Mouse (Mus musculus) lung, embryonic 16.5 days (tissue): ENCODE measurements at regions not wholly inside any gene's neighbourhood (a gene's known extent, or its start where the extent isn't known, plus 50 kb on each side); places are given as distances from the start of the nearest gene placed in this dataset.

Experiments used
- ATAC-seq: fragments of 200-750 bp; cut with Nextera tagmentation; 2 replicates; pipeline ENCODE4 v1.8.0; 2017; ENCODE audit warnings: low read depth, mild to moderate bottlenecking, moderate library complexity
- H3K27ac ChIP-seq: fragments of 300-500 bp; sonication (generic); 2 replicates; pipeline ENCODE4 v1.5.1; 2014; ENCODE audit warnings: mild to moderate bottlenecking, control low read depth, low read length
- H3K27me3 ChIP-seq: fragments of 300-500 bp; sonication (generic); 2 replicates; pipeline ENCODE4 v1.6.1; 2014; ENCODE audit warnings: low read depth, low read length, mixed read lengths; ENCODE audit not compliant: control insufficient read depth, insufficient read depth
- H3K36me3 ChIP-seq: fragments of 300-500 bp; sonication (generic); 2 replicates; pipeline ENCODE4 v1.6.1; 2014; ENCODE audit warnings: low read length; ENCODE audit not compliant: control insufficient read depth, insufficient read depth
- H3K4me1 ChIP-seq: fragments of 300-500 bp; sonication (generic); replicated peaks from 2 replicates; pipeline ENCODE4 v1.6.1; 2014; ENCODE audit warnings: low read length, mixed read lengths; ENCODE audit not compliant: control insufficient read depth, insufficient read depth
- H3K4me2 ChIP-seq: fragments of 300-500 bp; sonication (generic); 2 replicates; pipeline ENCODE4 v1.6.1; 2014; ENCODE audit warnings: low read depth, low read length, control low read depth
- H3K4me3 ChIP-seq: fragments of 300-500 bp; sonication (generic); 2 replicates; pipeline ENCODE4 v1.5.1; 2014; ENCODE audit warnings: mild to moderate bottlenecking, low read length, control low read depth
- H3K9ac ChIP-seq: fragments of 300-500 bp; sonication (generic); 2 replicates; pipeline ENCODE4 v1.6.1; 2014; ENCODE audit warnings: low read length, control low read depth
- H3K9me3 ChIP-seq: fragments of 300-500 bp; sonication (generic); 2 replicates; pipeline ENCODE4 v1.6.1; 2016; ENCODE audit warnings: low read length; ENCODE audit not compliant: control insufficient read depth
- WGBS: fragments of 180-500 bp; shearing (Covaris S2); extraction: QIAGEN DNeasy Blood & Tissue Kit; methylation state at CpG from one replicate; pipeline ENCODE4 v1.1.7; 2014; 5-methylcytosine and 5-hydroxymethylcytosine counted together

- 67% methylated on average over 1 of the region's 1 CpGs for WGBS
- Histone ChIP-seq H3K4me3 (no peak overlapping the region), H3K27ac (no peak overlapping the region), H3K36me3 (no peaks in the 10 kb centered on the region), H3K4me1 (no peaks in the 10 kb centered on the region), H3K4me2 (no peak overlapping the region), H3K9me3 (no peaks in the 10 kb centered on the region), H3K27me3 (no peaks in the 10 kb centered on the region), H3K9ac (no peak overlapping the region)
- ATAC-seq = no peak
Measured at GRCm38 (mm10) chr16:78877941-78878340, 52.8 kb upstream of the Chodl start.

- Histone ChIP-seq H3K4me3 (no peak overlapping the region), H3K4me2 (no peak overlapping the region), H3K27ac (no peak overlapping the region), H3K9me3 (no peaks in the 10 kb centered on the region), H3K9ac (no peak overlapping the region), H3K36me3 (no peaks in the 10 kb centered on the region), H3K4me1 (no peaks in the 10 kb centered on the region), H3K27me3 (no peaks in the 10 kb centered on the region)
- 68% methylated on average over 4 of the region's 4 CpGs for WGBS
- no peak for ATAC-seq
Measured at GRCm38 (mm10) chr16:78859006-78859405, 71.7 kb upstream of the Chodl start.

- Histone ChIP-seq H3K4me2 (no peak overlapping the region), H3K9me3 (no peaks in the 10 kb centered on the region), H3K27ac (no peak overlapping the region), H3K4me3 (no peak overlapping the region), H3K36me3 (no peaks in the 10 kb centered on the region), H3K27me3 (no peaks in the 10 kb centered on the region), H3K9ac (no peak overlapping the region), H3K4me1 (no peaks in the 10 kb centered on the region)
- ATAC-seq = no peak
- 61% methylated on average over 7 of the region's 7 CpGs for WGBS
Measured at GRCm38 (mm10) chr16:78830957-78831356, 99.8 kb upstream of the Chodl start.

GRCm38 (mm10) chr16:78827739-78828138, 103.0 kb upstream of the Chodl start:
- ATAC-seq = no peak
- no peak overlapping the region for H3K4me3 ChIP-seq
- no peak overlapping the region for H3K4me2 ChIP-seq
- WGBS = 27% methylated on average over 3 of the region's 3 CpGs
- no peaks in the 10 kb centered on the region for H3K9me3 ChIP-seq
- H3K4me1 ChIP-seq = no peaks in the 10 kb centered on the region
- H3K36me3 ChIP-seq = no peaks in the 10 kb centered on the region
- no peak overlapping the region for H3K27ac ChIP-seq
- H3K27me3 ChIP-seq = no peaks in the 10 kb centered on the region
- H3K9ac ChIP-seq = no peak overlapping the region

GRCm38 (mm10) chr16:78790064-78790463, 140.7 kb upstream of the Chodl start:
- H3K4me1 ChIP-seq = no peaks in the 10 kb centered on the region
- no peak overlapping the region for H3K4me2 ChIP-seq
- H3K27ac ChIP-seq = no peak overlapping the region; the same call in 1 of the 2 replicates
- H3K36me3 ChIP-seq = no peaks in the 10 kb centered on the region
- no peak overlapping the region for H3K4me3 ChIP-seq
- H3K9ac ChIP-seq = no peak overlapping the region
- no peaks in the 10 kb centered on the region for H3K9me3 ChIP-seq
- no peaks in the 10 kb centered on the region for H3K27me3 ChIP-seq
- 49% methylated on average over 2 of the region's 2 CpGs for WGBS
- ATAC-seq = peak; percentile 98

GRCm38 (mm10) chr16:78759226-78759625, 171.5 kb upstream of the Chodl start:
- Histone ChIP-seq H3K27ac (no peak overlapping the region), H3K9me3 (no peaks in the 10 kb centered on the region), H3K27me3 (no peaks in the 10 kb centered on the region), H3K4me3 (no peak overlapping the region), H3K9ac (no peak overlapping the region), H3K4me2 (no peak overlapping the region), H3K36me3 (no peaks in the 10 kb centered on the region), H3K4me1 (no peaks in the 10 kb centered on the region)
- no peak for ATAC-seq

GRCm38 (mm10) chr16:78737902-78738301, 161.4 kb upstream of the D16Ertd472e start:
- H3K9ac ChIP-seq = no peak overlapping the region
- no peaks in the 10 kb centered on the region for H3K36me3 ChIP-seq
- H3K27ac ChIP-seq = no peak overlapping the region
- ATAC-seq = no peak
- H3K9me3 ChIP-seq = no peaks in the 10 kb centered on the region
- H3K4me2 ChIP-seq = no peak overlapping the region
- H3K4me1 ChIP-seq = no peaks in the 10 kb centered on the region
- WGBS = 45% methylated on average over 4 of the region's 4 CpGs
- no peaks in the 10 kb centered on the region for H3K27me3 ChIP-seq
- no peak overlapping the region for H3K4me3 ChIP-seq

- ATAC-seq = no peak
- H3K4me3 ChIP-seq = no peak overlapping the region
- H3K4me1 ChIP-seq = no peaks in the 10 kb centered on the region
- WGBS = 68% methylated on average over 13 of the region's 13 CpGs
- no peak overlapping the region for H3K9ac ChIP-seq
- no peak overlapping the region for H3K27ac ChIP-seq
- H3K9me3 ChIP-seq = no peaks in the 10 kb centered on the region
- H3K27me3 ChIP-seq = no peaks in the 10 kb centered on the region
- H3K36me3 ChIP-seq = no peaks in the 10 kb centered on the region
- no peak overlapping the region for H3K4me2 ChIP-seq
Measured at GRCm38 (mm10) chr16:78730583-78731501, 154.3 kb upstream of the D16Ertd472e start.

GRCm38 (mm10) chr16:78725541-78725940, 149.0 kb upstream of the D16Ertd472e start:
- H3K27me3 ChIP-seq = no peaks in the 10 kb centered on the region
- H3K27ac ChIP-seq = no peak overlapping the region
- no peaks in the 10 kb centered on the region for H3K9me3 ChIP-seq
- no peak overlapping the region for H3K9ac ChIP-seq
- no peak for ATAC-seq
- H3K4me2 ChIP-seq = no peak overlapping the region
- no peak overlapping the region for H3K4me3 ChIP-seq
- WGBS = 65% methylated on average over 2 of the region's 2 CpGs
- no peaks in the 10 kb centered on the region for H3K4me1 ChIP-seq
- H3K36me3 ChIP-seq = no peaks in the 10 kb centered on the region
